Mouse (Mus musculus) brain, embryonic 14.5 days (tissue): ENCODE measurements around the gene Fam78a.

Experiments used
- CTCF ChIP-seq: fragments of 200-500 bp; IDR thresholded peaks from 2 replicates; pipeline ENCODE4 v1.5.1; 2012; ENCODE audit warnings: inconsistent platforms, mild to moderate bottlenecking, moderate library complexity, borderline replicate concordance; ENCODE audit not compliant: insufficient read depth, insufficient read length; ENCODE audit errors: extremely low read depth
- POLR2A ChIP-seq: fragments of 200-500 bp; IDR thresholded peaks from 2 replicates; pipeline ENCODE4 v1.6.1; 2012; ENCODE audit warnings: mild to moderate bottlenecking, inconsistent platforms, borderline replicate concordance; ENCODE audit not compliant: poor library complexity, insufficient read depth, insufficient read length, severe bottlenecking; ENCODE audit errors: extremely low read depth

DNA sequence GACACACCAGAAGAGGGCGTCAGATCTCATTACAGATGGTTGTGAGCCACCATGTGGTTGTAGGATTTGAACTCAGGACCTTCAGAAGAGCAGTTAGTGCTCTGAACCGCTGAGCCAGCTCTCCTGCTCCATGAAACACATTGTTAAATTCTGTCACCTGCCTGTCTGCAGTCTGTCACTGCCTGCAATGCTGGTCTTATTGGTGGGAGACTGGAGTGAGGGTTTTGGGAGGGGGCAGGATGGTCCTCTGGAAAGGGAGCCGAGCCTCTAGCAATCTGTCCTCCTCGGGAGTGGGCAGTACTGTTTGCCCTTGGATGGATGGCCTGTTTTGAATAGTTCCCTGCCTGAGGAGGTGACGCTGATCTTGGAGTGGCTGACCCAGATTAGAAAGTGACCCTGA lies 40.8 kb downstream of the Fam78a start:
- no peak for TF ChIP-seq CTCF
- no peak for TF ChIP-seq POLR2A
